Mouse (Mus musculus): ENCODE results near the gene Slc37a3.

DNA sequence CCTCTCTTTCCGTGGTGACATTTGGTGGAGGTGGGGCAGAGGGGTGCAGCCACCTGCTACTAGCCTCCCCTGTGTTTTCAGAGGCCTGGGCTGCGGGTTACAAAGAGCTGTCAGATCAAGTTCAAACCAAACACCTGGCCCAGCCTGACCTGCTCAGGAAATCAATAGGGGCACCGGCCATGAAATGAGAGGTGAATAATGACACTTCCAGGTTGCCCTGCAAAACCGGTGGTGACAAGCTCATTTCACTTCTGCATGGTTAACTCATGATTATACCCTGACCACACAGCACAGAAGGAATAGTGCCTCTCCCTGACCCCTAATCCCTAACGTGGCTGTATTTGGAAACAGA lies 90.8 kb downstream of the Slc37a3 start:
- no peak for TF ChIP-seq ZC3H11A (IDR thresholded peaks at IDR 0.05; ENCODE audit: borderline replicate concordance, low read depth, low read length)
- TF ChIP-seq MAFK (IDR thresholded peaks at IDR 0.05; ENCODE audit: insufficient read depth, low read depth, low read length): no peak
